Mouse (Mus musculus) liver, adult 2 months (tissue): Measurements from ENCODE around the gene Nek7. TPM values are rescaled to one million over a fixed set of nuclear protein-coding genes. Genes with fewer than 3 reads are reported as not detected.

Source experiments
- DNase-seq: peaks from one replicate; pipeline ENCODE4 v3.0.0-alpha.2; 2011; ENCODE audit warnings: low read depth, low spot score; ENCODE audit errors: extremely low read depth
- H3K27ac ChIP-seq: fragments of 200-500 bp; replicated peaks from 2 replicates; pipeline ENCODE4 v1.5.1; 2012; ENCODE audit warnings: low read depth, mild to moderate bottlenecking, control low read depth, inconsistent platforms, low read length; ENCODE audit not compliant: insufficient read depth
- H3K27me3 ChIP-seq: fragments of 200-500 bp; 2 replicates; pipeline ENCODE4 v1.6.1; 2012; ENCODE audit warnings: mild to moderate bottlenecking, moderate library complexity, low read length, inconsistent platforms; ENCODE audit not compliant: control insufficient read depth, insufficient read depth
- H3K36me3 ChIP-seq: fragments of 200-500 bp; 2 replicates; pipeline ENCODE4 v1.6.1; 2012; ENCODE audit warnings: low read length, inconsistent platforms; ENCODE audit not compliant: control insufficient read depth, insufficient read depth
- H3K4me1 ChIP-seq: fragments of 200-500 bp; 2 replicates; pipeline ENCODE4 v1.6.1; 2011; ENCODE audit warnings: low read length; ENCODE audit not compliant: control insufficient read depth, insufficient read depth
- H3K4me3 ChIP-seq: fragments of 200-500 bp; 2 replicates; pipeline ENCODE4 v1.5.1; 2011; ENCODE audit warnings: low read depth, mild to moderate bottlenecking, control low read depth, low read length, moderate library complexity; ENCODE audit not compliant: insufficient read depth
- H3K79me2 ChIP-seq: fragments of 200-500 bp; 2 replicates; pipeline ENCODE4 v1.6.1; 2012; ENCODE audit warnings: inconsistent platforms, mild to moderate bottlenecking, low read length, moderate library complexity; ENCODE audit not compliant: control insufficient read depth, insufficient read depth
- H3K9ac ChIP-seq: fragments of 200-500 bp; 2 replicates; pipeline ENCODE4 v1.6.1; 2012; ENCODE audit warnings: low read depth, mild to moderate bottlenecking, control low read depth, inconsistent platforms, low read length
- CTCF ChIP-seq: fragments of 200-500 bp; IDR thresholded peaks from 2 replicates; pipeline ENCODE4 v1.5.1; 2011; ENCODE audit warnings: low read depth, low read length, control low read depth
- POLR2A ChIP-seq: fragments of 200-500 bp; IDR thresholded peaks from 2 replicates; pipeline ENCODE4 v1.6.1; 2011; ENCODE audit warnings: low read length, control low read depth; ENCODE audit not compliant: insufficient read depth; ENCODE audit errors: extremely low read depth
- WGBS: fragments of 180-500 bp; shearing (Covaris S2); methylation state at CpG from one replicate; pipeline ENCODE4 v1.1.7; 2018; 5-methylcytosine and 5-hydroxymethylcytosine counted together
- polyA plus RNA-seq: library from polyadenylated mRNA; depleted of rRNA; stranded (reverse); fragments of >200 nt; gene quantifications from 2 replicates; pipeline ENCODE4 v1.2.3, GENCODE M21; 2012
- total RNA-seq: library from RNA; depleted of rRNA; stranded (reverse); fragments of >200 nt; gene quantifications from 2 replicates; pipeline ENCODE4 v1.2.3, GENCODE M21; 2014

Gene Nek7
- total and polyA plus RNA-seq, 2 experiments, result 6.3 to 31.5 TPM

GRCm38 (mm10) chr1:138550184-138550583 lies 69.8 kb downstream of the Nek7 start:
- H3K9ac ChIP-seq, result no peak overlapping the region
- DNase-seq, result no peak
- peaks cover 26% of the 10 kb centered on the region for H3K79me2 ChIP-seq
- no peak overlapping the region for H3K4me3 ChIP-seq
- no peaks in the 10 kb centered on the region for H3K27me3 ChIP-seq
- no peaks in the 10 kb centered on the region; the same call in 1 of the 2 replicates for H3K4me1 ChIP-seq
- 0 out of 2 replicates have a peak overlapping the region, but pooled peaks have one; percentile 7 for H3K27ac ChIP-seq
- TF ChIP-seq POLR2A, result no peak
- TF ChIP-seq CTCF, result no peak
- 53% methylated on average over 6 of the region's 6 CpGs for WGBS
- peaks cover 3% of the 10 kb centered on the region; the same call in 1 of the 2 replicates for H3K36me3 ChIP-seq

GRCm38 (mm10) chr1:138542170-138542515 lies 77.8 kb downstream of the Nek7 start:
- Histone ChIP-seq H3K9ac (no peak overlapping the region), H3K27me3 (no peaks in the 10 kb centered on the region), H3K4me1 (peaks cover 7% of the 10 kb centered on the region), H3K4me3 (no peak overlapping the region), H3K36me3 (peaks cover 2% of the 10 kb centered on the region; the same call in 1 of the 2 replicates), H3K79me2 (peaks cover 6% of the 10 kb centered on the region), H3K27ac (no peak overlapping the region)
- WGBS, result 31% methylated on average over 1 of the region's 1 CpGs
- TF ChIP-seq POLR2A (no peak), CTCF (no peak)
- peak; percentile 12 for DNase-seq

- peaks cover 6% of the 10 kb centered on the region for H3K79me2 ChIP-seq
- no peak overlapping the region for H3K27ac ChIP-seq
- 75% methylated on average over 8 of the region's 8 CpGs for WGBS
- no peak overlapping the region for H3K9ac ChIP-seq
- TF ChIP-seq CTCF (no peak), POLR2A (no peak)
- DNase-seq, result peak; percentile 16
- H3K36me3 ChIP-seq, result peaks cover 2% of the 10 kb centered on the region; the same call in 1 of the 2 replicates
- H3K4me1 ChIP-seq, result peaks cover 7% of the 10 kb centered on the region
- no peaks in the 10 kb centered on the region for H3K27me3 ChIP-seq
- H3K4me3 ChIP-seq, result no peak overlapping the region
These were observed 78.3 kb downstream of the Nek7 start for GRCm38 (mm10) chr1:138541495-138542169.

- DNase-seq, result peak; percentile 69
- Histone ChIP-seq H3K36me3 (peaks cover 2% of the 10 kb centered on the region; the same call in 1 of the 2 replicates), H3K27me3 (no peaks in the 10 kb centered on the region), H3K4me3 (no peak overlapping the region), H3K79me2 (peaks cover 6% of the 10 kb centered on the region), H3K9ac (no peak overlapping the region), H3K4me1 (peaks cover 7% of the 10 kb centered on the region), H3K27ac (no peak overlapping the region)
- TF ChIP-seq CTCF (no peak), POLR2A (no peak)
- 56% methylated on average over 1 of the region's 1 CpGs for WGBS
These were observed 80.2 kb downstream of the Nek7 start for GRCm38 (mm10) chr1:138539713-138540112.

- DNase-seq, result no peak
- no peak overlapping the region for H3K27ac ChIP-seq
- H3K4me1 ChIP-seq, result peaks cover 7% of the 10 kb centered on the region
- no peaks in the 10 kb centered on the region for H3K27me3 ChIP-seq
- H3K9ac ChIP-seq, result no peak overlapping the region
- H3K36me3 ChIP-seq, result peaks cover 4% of the 10 kb centered on the region; the same call in 1 of the 2 replicates
- peaks cover 6% of the 10 kb centered on the region for H3K79me2 ChIP-seq
- TF ChIP-seq CTCF (no peak), POLR2A (no peak)
- H3K4me3 ChIP-seq, result no peak overlapping the region
These were observed 81.7 kb downstream of the Nek7 start for GRCm38 (mm10) chr1:138538217-138538616.

GRCm38 (mm10) chr1:138535758-138536574 lies 84.0 kb downstream of the Nek7 start:
- 86% methylated on average over 16 of the region's 16 CpGs for WGBS

More at GRCm38 (mm10) chr1:138535758-138536574, 84.0 kb downstream of the Nek7 start:
- H3K4me3 ChIP-seq, result no peak overlapping the region
- H3K9ac ChIP-seq, result no peak overlapping the region
- TF ChIP-seq CTCF (no peak), POLR2A (no peak)
- peaks cover 8% of the 10 kb centered on the region for H3K79me2 ChIP-seq
- H3K36me3 ChIP-seq, result peaks cover 8% of the 10 kb centered on the region
- no peak overlapping the region for H3K27ac ChIP-seq
- H3K27me3 ChIP-seq, result no peaks in the 10 kb centered on the region
- DNase-seq, result no peak
- peaks cover 5% of the 10 kb centered on the region for H3K4me1 ChIP-seq
